Mouse (Mus musculus): ENCODE results near the gene Dgcr2.

GRCm38 (mm10) chr16:17929211-17929610, 30.8 kb upstream of the Dgcr2 start:
- TF ChIP-seq CTCF (IDR thresholded peaks at IDR 0.05; ENCODE audit: low read depth) (no peak), EP300 (IDR thresholded peaks at IDR 0.05; ENCODE audit: low read depth) (no peak)
